22 mouse cellular contexts compared by ENCODE assay signal in genomic region chr19:41301856-41302255, GRCm38 (mm10). TPM values are rescaled to one million over a fixed set of nuclear protein-coding genes. Genes with fewer than 3 reads are reported as not detected.
A peak's percentile ranks its signal among the peaks of the same experiment; 100 is the strongest.
DNase-seq lines count a peak whose midpoint lies in the region; ATAC-seq lines count a peak whose summit lies in the region.
"Had no signal": no experiment of that assay in that cellular context is flagged by ENCODE, and none has a peak within 500 bp of the region (broad histone marks: within the 10 kb centered on the region; RNA-seq: fewer than 3 reads in every experiment).

No protein-coding gene starts in this region.

- H3K4me3 ChIP-seq in neural tube, embryonic 15.5 days (replicated peaks): no peak overlapping the region
- H3K4me3 ChIP-seq: embryonic facial prominence, embryonic 15.5 days; forebrain, embryonic 15.5 days; limb, embryonic 15.5 days had no signal

- ATAC-seq in neural tube, embryonic 15.5 days (ENCODE audit: low FRiP score): no peak
- ATAC-seq: CD4-positive, CD25-positive, alpha-beta regulatory T cell, adult 4 months; forebrain, embryonic 15.5 days; lung, postnatal 0 days had no signal

- no peak overlapping the region for H3K4me2 ChIP-seq in neural tube, embryonic 15.5 days
- H3K4me2 ChIP-seq: embryonic facial prominence, embryonic 15.5 days; forebrain, embryonic 15.5 days; heart, embryonic 11.5 days; limb, embryonic 15.5 days; midbrain, embryonic 11.5 days had no signal

- no peak overlapping the region for H3K27ac ChIP-seq in neural tube, embryonic 15.5 days (replicated peaks)
- H3K27ac ChIP-seq: embryonic facial prominence, embryonic 15.5 days; forebrain, embryonic 15.5 days; limb, embryonic 15.5 days had no signal

- no peaks in the 10 kb centered on the region for H3K27me3 ChIP-seq in neural tube, embryonic 15.5 days (replicated peaks)
- H3K27me3 ChIP-seq: embryonic facial prominence, embryonic 15.5 days; forebrain, embryonic 15.5 days had no signal

- WGBS in neural tube, embryonic 15.5 days: 54% methylated on average over 6 of the region's 6 CpGs

- H3K4me1 ChIP-seq in neural tube, embryonic 15.5 days: peaks cover 11% of the 10 kb centered on the region; the same call in 1 of the 2 replicates
- H3K4me1 ChIP-seq: forebrain, embryonic 15.5 days had no signal

- H3K9me3 ChIP-seq in neural tube, embryonic 15.5 days (replicated peaks): no peaks in the 10 kb centered on the region
- H3K9me3 ChIP-seq: embryonic facial prominence, embryonic 15.5 days; forebrain, embryonic 15.5 days; limb, embryonic 15.5 days had no signal

- no peak overlapping the region for H3K9ac ChIP-seq in neural tube, embryonic 15.5 days (replicated peaks)
- H3K9ac ChIP-seq: embryonic facial prominence, embryonic 15.5 days; forebrain, embryonic 15.5 days; limb, embryonic 15.5 days had no signal

- DNase-seq in adrenal gland, adult 8-10 months: peak; percentile 28
- DNase-seq in adrenal gland, adult 18-20 months (ENCODE audit: low spot score in 2 of 2): no peak
- peak; percentile 28 for DNase-seq in neural tube, embryonic 10.5 days (ENCODE audit: extremely low spot score, low spot score)
- peak; percentile 81 for DNase-seq in forelimb bud, embryonic 11.5 days (ENCODE audit: low read depth, low spot score)
- no peak for DNase-seq in ovary, postnatal 14 days (ENCODE audit: low spot score)
- DNase-seq in spleen, postnatal 10 days (ENCODE audit: low spot score in 2 of 2): no peak
- DNase-seq in layer of hippocampus, adult 9-10 months (ENCODE audit: low spot score): no peak
- DNase-seq: cerebellum, adult 11-12 months; cerebellum, postnatal 10 days; gastrocnemius, postnatal 10 days; kidney, adult 8-10 months; right cerebral cortex, postnatal 25 days; spleen, adult 18-20 months; thymus, postnatal 14 days had no signal

- H3K36me3 ChIP-seq in neural tube, embryonic 15.5 days: no peaks in the 10 kb centered on the region
- H3K36me3 ChIP-seq: embryonic facial prominence, embryonic 15.5 days; forebrain, embryonic 15.5 days; limb, embryonic 15.5 days had no signal

RNA-seq across cellular contexts. Expression of gene Tm9sf3, which starts 38.1 kb away (rescaled TPM):
- 100 to 1,000 TPM; 163 to 188 (median 173) TPM for total RNA-seq in adrenal gland, adult 8-10 months (2022)
- total RNA-seq in adrenal gland, adult 18-20 months (2021): 100 to 1,000 TPM; 150 to 191 TPM
- 86.2 and 100 TPM in 2 replicates for polyA plus RNA-seq in neural tube, embryonic 15.5 days (2015; fragmentation: Nextera tagmentation; extraction: Ambion mirVana)

Comparison
In these comparisons a context has a peak if more than half of its experiments do, and no peak if none do; other contexts are left out.
1. DNase-seq: peak in adrenal gland, adult 8-10 months (single experiment), neural tube, embryonic 10.5 days (single experiment) and forelimb bud, embryonic 11.5 days (single experiment); none in adrenal gland, adult 18-20 months (0 of 2), ovary, postnatal 14 days (single experiment), spleen, postnatal 10 days (0 of 2) and layer of hippocampus, adult 9-10 months (single experiment).